Mouse (Mus musculus) adipocyte (in vitro differentiated cells): Measurements from ENCODE around the gene Prkag2.
"Not testable (repeated sequence)": the region's sequence is repeated elsewhere in the genome, so short reads cannot be mapped to it uniquely, and the experiment has no call there.

Source experiments
- DNase-seq: peaks from one replicate; pipeline ENCODE4 v3.0.0-alpha.2; 2016; ENCODE audit warnings: low spot score

Gene Prkag2

GRCm38 (mm10) chr5:24823864-24824405 is 276.5 kb downstream of the Prkag2 start:
- no peak for DNase-seq

DNA sequence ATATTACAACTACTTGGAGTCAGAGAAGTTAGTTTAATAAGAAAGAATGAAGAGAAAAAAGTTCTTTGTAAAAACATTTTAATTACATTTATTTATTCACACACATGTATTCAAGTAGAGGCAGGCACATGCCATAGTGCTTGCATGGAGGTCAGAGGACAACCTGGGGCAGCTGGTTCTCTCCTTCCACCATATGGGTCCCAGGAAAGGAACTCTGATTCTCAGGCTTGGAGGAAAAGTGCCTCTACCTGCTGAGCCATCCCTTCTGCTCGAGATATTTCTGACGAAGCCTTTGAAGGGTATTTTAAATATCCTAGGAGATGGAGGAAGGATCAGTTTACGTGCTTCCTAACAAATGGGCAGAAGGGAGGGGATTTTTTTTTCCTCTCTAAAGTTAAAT is 277.7 kb downstream of the Prkag2 start:
- no peak for DNase-seq

DNA sequence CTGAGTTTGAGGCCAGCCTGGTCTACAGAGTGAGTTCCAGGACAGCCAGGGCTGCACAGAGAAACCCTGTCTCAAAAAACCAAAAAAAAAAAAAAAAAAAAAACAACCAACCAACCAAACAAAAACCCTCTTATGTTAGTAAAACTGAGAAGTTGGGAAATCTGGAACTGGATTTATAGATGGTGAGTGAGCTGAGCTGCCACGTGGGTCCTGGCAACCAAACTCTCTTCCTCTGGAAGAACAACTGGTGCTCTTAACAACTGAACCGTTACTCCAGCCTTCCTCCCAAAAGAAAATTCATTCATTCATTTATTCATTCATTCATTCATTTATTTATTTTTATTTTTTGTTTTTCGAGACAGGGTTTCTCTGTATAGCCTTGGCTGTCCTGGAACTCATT is 278.2 kb downstream of the Prkag2 start:
- DNase-seq = not testable (repeated sequence)

GRCm38 (mm10) chr5:24821403-24821841 is 279.0 kb downstream of the Prkag2 start:
- peak; percentile 68 for DNase-seq

- no peak for DNase-seq
Observed at GRCm38 (mm10) chr5:24820627-24821026, 279.8 kb downstream of the Prkag2 start.

DNA sequence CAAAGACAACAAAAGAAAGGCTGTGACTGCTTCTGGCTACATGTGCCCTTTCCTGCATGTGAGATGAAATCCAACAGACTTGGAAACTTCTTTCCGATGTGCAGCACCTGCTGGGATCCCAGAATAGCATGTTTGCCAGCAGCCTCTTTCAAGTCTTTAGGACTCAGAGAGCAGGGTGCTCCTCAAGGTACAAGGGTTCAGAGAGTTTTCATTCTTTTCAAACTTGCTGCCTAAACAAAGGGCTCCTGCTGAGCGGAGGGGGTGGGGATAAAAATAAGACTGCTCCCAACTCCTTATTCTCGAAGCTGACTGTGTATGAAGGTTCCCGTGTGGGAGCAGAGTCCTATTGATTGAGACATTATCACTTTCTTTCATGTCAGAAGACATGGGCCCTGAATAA is 283.3 kb downstream of the Prkag2 start:
- no peak for DNase-seq

- peak; percentile 33 for DNase-seq
Observed at GRCm38 (mm10) chr5:24813946-24814345, 286.5 kb downstream of the Prkag2 start.

DNA sequence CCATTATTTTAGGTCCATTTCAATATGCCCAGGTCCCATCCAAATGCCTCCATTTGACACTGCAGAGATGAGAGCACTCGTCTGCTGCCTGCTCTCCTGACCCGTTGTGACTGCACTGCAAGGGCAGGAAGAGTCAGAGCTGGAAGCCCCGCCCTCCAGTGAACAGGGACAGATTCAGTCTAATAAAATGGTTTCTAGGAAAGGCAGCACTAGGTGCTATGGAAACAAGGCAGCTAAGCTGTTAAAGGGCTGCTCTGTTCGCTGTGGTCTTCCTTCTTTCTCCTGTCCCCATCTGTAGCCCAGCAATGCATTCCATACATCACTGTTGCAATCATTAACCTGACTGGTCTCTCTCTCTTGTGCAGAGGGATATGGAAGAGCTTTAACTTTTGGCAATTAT is 287.4 kb downstream of the Prkag2 start:
- no peak for DNase-seq
